Mouse (Mus musculus): ENCODE data around the gene Pik3r3. TPM values are rescaled to one million over a fixed set of nuclear protein-coding genes. Genes with fewer than 3 reads are reported as not detected.
"Not testable (repeated sequence)": the region's sequence is repeated elsewhere in the genome, so short reads cannot be mapped to it uniquely, and the experiment has no call there.

Gene Pik3r3
- polyA plus RNA-seq, 1 experiment from 2014 or later = 69.2 TPM

- H3K4me3 ChIP-seq (ENCODE audit: low read depth, low read length) = no peak overlapping the region
- H3K27ac ChIP-seq (ENCODE audit: low read depth, low read length) = no peak overlapping the region
- H3K9me3 ChIP-seq (ENCODE audit: control insufficient read depth, low read length) = no peaks in the 10 kb centered on the region
These were observed 22.0 kb downstream of the Pik3r3 start for GRCm38 (mm10) chr4:116243377-116243776.

GRCm38 (mm10) chr4:116244240-116244639 is 22.8 kb downstream of the Pik3r3 start:
- Histone ChIP-seq H3K4me3 (ENCODE audit: low read depth, low read length) (no peak overlapping the region), H3K36me3 (ENCODE audit: control insufficient read depth, insufficient read depth, low read length) (no peaks in the 10 kb centered on the region; the same call in 1 of the 2 replicates), H3K27ac (ENCODE audit: low read depth, low read length) (no peak overlapping the region), H3K4me1 (ENCODE audit: control insufficient read depth, insufficient read depth, low read length) (no peaks in the 10 kb centered on the region), H3K4me2 (ENCODE audit: low read depth) (no peak overlapping the region), H3K9ac (ENCODE audit: low read length) (no peak overlapping the region), H3K27me3 (ENCODE audit: control insufficient read depth, insufficient read depth, low read length) (no peaks in the 10 kb centered on the region), H3K9me3 (ENCODE audit: control insufficient read depth, low read length) (no peaks in the 10 kb centered on the region)
- ATAC-seq (ENCODE audit: insufficient read depth, low FRiP score, low TSS enrichment) (no peak), DNase-seq (ENCODE audit: low spot score) (no peak)
- whole genome bisulfite sequencing = 60% methylated on average over 2 of the region's 2 CpGs

More at GRCm38 (mm10) chr4:116243377-116243776, 22.0 kb downstream of the Pik3r3 start:
- WGBS = 87% methylated on average over 3 of the region's 3 CpGs
- Histone ChIP-seq H3K36me3 (ENCODE audit: control insufficient read depth, insufficient read depth, low read length) (no peaks in the 10 kb centered on the region; the same call in 1 of the 2 replicates), H3K4me1 (ENCODE audit: control insufficient read depth, insufficient read depth, low read length) (no peaks in the 10 kb centered on the region), H3K9ac (ENCODE audit: low read length) (no peak overlapping the region), H3K27me3 (ENCODE audit: control insufficient read depth, insufficient read depth, low read length) (no peaks in the 10 kb centered on the region), H3K4me2 (ENCODE audit: low read depth) (no peak overlapping the region)
- ATAC-seq (ENCODE audit: insufficient read depth, low FRiP score, low TSS enrichment) = no peak
- DNase-seq (ENCODE audit: low spot score) = no peak

GRCm38 (mm10) chr4:116245926-116246325 is 24.5 kb downstream of the Pik3r3 start:
- 52% methylated on average over 3 of the region's 3 CpGs for WGBS
- not testable (repeated sequence) for H3K27ac ChIP-seq (ENCODE audit: low read depth, low read length); ATAC-seq (ENCODE audit: insufficient read depth, low FRiP score, low TSS enrichment); H3K9ac ChIP-seq (ENCODE audit: low read length); H3K9me3 ChIP-seq (ENCODE audit: control insufficient read depth, low read length); H3K4me2 ChIP-seq (ENCODE audit: low read depth); H3K27me3 ChIP-seq (ENCODE audit: control insufficient read depth, insufficient read depth, low read length); H3K36me3 ChIP-seq (ENCODE audit: control insufficient read depth, insufficient read depth, low read length); H3K4me3 ChIP-seq (ENCODE audit: low read depth, low read length); H3K4me1 ChIP-seq (ENCODE audit: control insufficient read depth, insufficient read depth, low read length)
- peak; percentile 33 for DNase-seq (ENCODE audit: low spot score)

GRCm38 (mm10) chr4:116249986-116250385 is 28.6 kb downstream of the Pik3r3 start:
- H3K9me3 ChIP-seq (ENCODE audit: control insufficient read depth, low read length) = no peaks in the 10 kb centered on the region
- H3K9ac ChIP-seq (ENCODE audit: low read length) = no peak overlapping the region
- WGBS = 94% methylated on average over 3 of the region's 3 CpGs
- DNase-seq (ENCODE audit: low spot score) (no peak), ATAC-seq (ENCODE audit: insufficient read depth, low FRiP score, low TSS enrichment) (no peak)
- no peak overlapping the region for H3K4me3 ChIP-seq (ENCODE audit: low read depth, low read length)
- no peak overlapping the region for H3K4me2 ChIP-seq (ENCODE audit: low read depth)
- H3K27me3 ChIP-seq (ENCODE audit: control insufficient read depth, insufficient read depth, low read length) = no peaks in the 10 kb centered on the region
- H3K27ac ChIP-seq (ENCODE audit: low read depth, low read length) = no peak overlapping the region
- H3K4me1 ChIP-seq (ENCODE audit: control insufficient read depth, insufficient read depth, low read length) = no peaks in the 10 kb centered on the region
- H3K36me3 ChIP-seq (ENCODE audit: control insufficient read depth, insufficient read depth, low read length) = no peaks in the 10 kb centered on the region

- Histone ChIP-seq H3K27me3 (ENCODE audit: control insufficient read depth, insufficient read depth, low read length) (no peaks in the 10 kb centered on the region), H3K27ac (ENCODE audit: low read depth, low read length) (no peak overlapping the region), H3K4me2 (ENCODE audit: low read depth) (no peak overlapping the region), H3K9me3 (ENCODE audit: control insufficient read depth, low read length) (no peaks in the 10 kb centered on the region), H3K4me3 (ENCODE audit: low read depth, low read length) (no peak overlapping the region), H3K9ac (ENCODE audit: low read length) (no peak overlapping the region), H3K4me1 (ENCODE audit: control insufficient read depth, insufficient read depth, low read length) (no peaks in the 10 kb centered on the region), H3K36me3 (ENCODE audit: control insufficient read depth, insufficient read depth, low read length) (peaks cover 7% of the 10 kb centered on the region)
- DNase-seq (ENCODE audit: low spot score) (no peak), ATAC-seq (ENCODE audit: insufficient read depth, low FRiP score, low TSS enrichment) (no peak)
- 96% methylated on average over 6 of the region's 6 CpGs for WGBS
These were observed 46.8 kb downstream of the Pik3r3 start for GRCm38 (mm10) chr4:116268220-116268619.

GRCm38 (mm10) chr4:116282211-116282610 is 60.8 kb downstream of the Pik3r3 start:
- ATAC-seq (ENCODE audit: insufficient read depth, low FRiP score, low TSS enrichment) = no peak
- Histone ChIP-seq H3K9me3 (ENCODE audit: control insufficient read depth, low read length) (no peaks in the 10 kb centered on the region), H3K27ac (ENCODE audit: low read depth, low read length) (no peak overlapping the region), H3K4me3 (ENCODE audit: low read depth, low read length) (no peak overlapping the region), H3K4me2 (ENCODE audit: low read depth) (no peak overlapping the region), H3K4me1 (ENCODE audit: control insufficient read depth, insufficient read depth, low read length) (no peaks in the 10 kb centered on the region), H3K9ac (ENCODE audit: low read length) (no peak overlapping the region), H3K36me3 (ENCODE audit: control insufficient read depth, insufficient read depth, low read length) (peaks cover 4% of the 10 kb centered on the region; the same call in 1 of the 2 replicates), H3K27me3 (ENCODE audit: control insufficient read depth, insufficient read depth, low read length) (no peaks in the 10 kb centered on the region)
- WGBS = 87% methylated on average over 2 of the region's 2 CpGs
- DNase-seq (ENCODE audit: low spot score) = no peak

GRCm38 (mm10) chr4:116291561-116291960 is 70.1 kb downstream of the Pik3r3 start:
- Histone ChIP-seq H3K36me3 (ENCODE audit: control insufficient read depth, insufficient read depth, low read length) (peaks cover 18% of the 10 kb centered on the region), H3K4me2 (ENCODE audit: low read depth) (no peak overlapping the region), H3K4me1 (ENCODE audit: control insufficient read depth, insufficient read depth, low read length) (no peaks in the 10 kb centered on the region), H3K27ac (ENCODE audit: low read depth, low read length) (no peak overlapping the region), H3K9ac (ENCODE audit: low read length) (no peak overlapping the region), H3K4me3 (ENCODE audit: low read depth, low read length) (no peak overlapping the region), H3K27me3 (ENCODE audit: control insufficient read depth, insufficient read depth, low read length) (no peaks in the 10 kb centered on the region), H3K9me3 (ENCODE audit: control insufficient read depth, low read length) (no peaks in the 10 kb centered on the region)
- WGBS = 88% methylated on average over 6 of the region's 6 CpGs
- DNase-seq (ENCODE audit: low spot score) = no peak
- ATAC-seq (ENCODE audit: insufficient read depth, low FRiP score, low TSS enrichment) = no peak

- DNase-seq (ENCODE audit: low spot score) (no peak), ATAC-seq (ENCODE audit: insufficient read depth, low FRiP score, low TSS enrichment) (no peak)
- WGBS = 87% methylated on average over 12 of the region's 12 CpGs
- no peak overlapping the region for H3K4me3 ChIP-seq (ENCODE audit: low read depth, low read length)
- H3K9me3 ChIP-seq (ENCODE audit: control insufficient read depth, low read length) = no peaks in the 10 kb centered on the region
- H3K36me3 ChIP-seq (ENCODE audit: control insufficient read depth, insufficient read depth, low read length) = peaks cover 13% of the 10 kb centered on the region; the same call in 1 of the 2 replicates
- no peak overlapping the region for H3K4me2 ChIP-seq (ENCODE audit: low read depth)
- H3K27me3 ChIP-seq (ENCODE audit: control insufficient read depth, insufficient read depth, low read length) = no peaks in the 10 kb centered on the region
- H3K9ac ChIP-seq (ENCODE audit: low read length) = no peak overlapping the region
- no peaks in the 10 kb centered on the region for H3K4me1 ChIP-seq (ENCODE audit: control insufficient read depth, insufficient read depth, low read length)
- no peak overlapping the region for H3K27ac ChIP-seq (ENCODE audit: low read depth, low read length)
These were observed 71.9 kb downstream of the Pik3r3 start for GRCm38 (mm10) chr4:116293296-116293695.

- H3K9ac ChIP-seq (ENCODE audit: low read length) = no peak overlapping the region
- no peak for ATAC-seq (ENCODE audit: insufficient read depth, low FRiP score, low TSS enrichment)
- H3K36me3 ChIP-seq (ENCODE audit: control insufficient read depth, insufficient read depth, low read length) = peaks cover 7% of the 10 kb centered on the region; the same call in 1 of the 2 replicates
- no peak for DNase-seq (ENCODE audit: low spot score)
- H3K27ac ChIP-seq (ENCODE audit: low read depth, low read length) = no peak overlapping the region
- H3K4me3 ChIP-seq (ENCODE audit: low read depth, low read length) = no peak overlapping the region
- 78% methylated on average over 4 of the region's 4 CpGs for WGBS
- no peak overlapping the region for H3K4me2 ChIP-seq (ENCODE audit: low read depth)
- no peaks in the 10 kb centered on the region for H3K4me1 ChIP-seq (ENCODE audit: control insufficient read depth, insufficient read depth, low read length)
- H3K27me3 ChIP-seq (ENCODE audit: control insufficient read depth, insufficient read depth, low read length) = no peaks in the 10 kb centered on the region
- no peaks in the 10 kb centered on the region for H3K9me3 ChIP-seq (ENCODE audit: control insufficient read depth, low read length)
These were observed 79.5 kb downstream of the Pik3r3 start for GRCm38 (mm10) chr4:116300878-116301355.

All from neural tube, embryonic 11.5 days (tissue).